Mouse (Mus musculus): ENCODE measurements at regions not wholly inside any gene's neighbourhood (a gene's known extent, or its start where the extent isn't known, plus 50 kb on each side); places are given as distances from the start of the nearest gene placed in this dataset.
"Not testable (repeated sequence)": the region's sequence is repeated elsewhere in the genome, so short reads cannot be mapped to it uniquely, and the experiment has no call there.

DNA sequence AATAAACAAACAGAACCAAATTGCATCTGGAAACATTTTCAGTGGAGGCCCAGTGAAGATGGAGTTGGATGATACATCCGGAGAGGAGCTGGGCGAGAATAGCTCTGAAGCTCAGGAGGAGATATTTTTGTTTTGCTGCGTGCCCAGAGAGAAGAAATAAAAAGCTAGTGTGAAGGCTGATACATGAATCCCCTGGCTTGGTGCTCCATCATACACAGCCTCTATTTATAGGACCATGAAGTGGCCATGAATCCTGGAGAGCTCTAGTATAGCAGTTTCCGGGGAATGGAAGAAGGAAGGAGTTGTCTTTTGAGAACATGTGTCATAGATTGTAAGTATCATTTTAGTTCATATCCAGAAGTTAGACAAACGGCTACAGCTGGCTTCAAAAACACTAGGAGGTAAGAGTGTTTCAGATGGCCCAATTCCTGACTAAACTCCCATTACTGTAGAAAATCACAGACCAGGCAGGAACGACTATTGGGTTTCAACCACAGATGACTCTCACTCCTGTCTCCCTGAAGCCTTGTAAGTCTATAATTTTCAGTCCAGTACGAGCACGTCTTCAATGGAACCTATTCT, 120.5 kb upstream of the Gm5148 start:
- peak in 1 of 2 experiments; percentile 23 for DNase-seq (ENCODE audit: low spot score in 2 of 2)

DNA sequence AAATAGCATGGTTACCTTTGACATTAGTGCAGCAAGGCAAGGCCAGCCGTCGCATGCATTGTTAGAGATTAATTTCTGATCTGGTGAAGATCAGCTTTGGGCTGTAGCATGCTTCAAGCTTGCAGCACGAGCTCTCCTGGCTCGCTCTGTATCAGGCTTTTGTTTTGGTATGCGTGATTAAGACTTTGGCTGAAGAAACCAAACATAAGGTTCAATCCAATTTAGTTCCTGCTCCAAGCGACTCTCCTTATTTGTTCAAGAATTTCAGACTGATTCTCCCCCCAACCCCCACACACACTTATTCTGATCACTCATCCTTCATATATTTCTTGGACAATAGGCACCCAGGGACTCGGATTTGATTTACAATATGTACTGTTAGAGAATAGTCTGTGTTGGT, 118.0 kb upstream of the Gm5148 start:
- no peak for DNase-seq (ENCODE audit: low spot score in 2 of 2)

DNA sequence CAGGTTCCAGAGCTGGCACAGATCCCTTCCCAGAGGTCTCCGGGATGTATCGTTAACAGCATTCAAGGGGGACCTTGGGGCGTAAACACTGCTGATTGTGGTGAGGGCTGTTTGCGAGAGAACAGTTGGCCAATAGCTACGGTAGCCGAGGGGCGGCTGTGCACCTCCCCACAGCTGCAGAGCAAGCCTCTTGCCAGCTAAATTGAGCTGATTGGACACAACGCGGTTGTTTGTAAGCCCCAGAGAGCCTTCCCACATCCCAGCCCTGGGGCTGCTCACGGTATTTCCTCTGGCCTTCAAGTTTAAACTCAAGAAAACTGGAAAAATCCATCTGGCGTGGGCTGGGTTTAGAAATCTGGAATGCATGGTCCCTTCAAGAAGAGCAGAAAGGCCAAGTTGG, 114.6 kb upstream of the Gm5148 start:
- peak; percentile 36 to 77 for DNase-seq (ENCODE audit: low spot score in 2 of 2)

DNA sequence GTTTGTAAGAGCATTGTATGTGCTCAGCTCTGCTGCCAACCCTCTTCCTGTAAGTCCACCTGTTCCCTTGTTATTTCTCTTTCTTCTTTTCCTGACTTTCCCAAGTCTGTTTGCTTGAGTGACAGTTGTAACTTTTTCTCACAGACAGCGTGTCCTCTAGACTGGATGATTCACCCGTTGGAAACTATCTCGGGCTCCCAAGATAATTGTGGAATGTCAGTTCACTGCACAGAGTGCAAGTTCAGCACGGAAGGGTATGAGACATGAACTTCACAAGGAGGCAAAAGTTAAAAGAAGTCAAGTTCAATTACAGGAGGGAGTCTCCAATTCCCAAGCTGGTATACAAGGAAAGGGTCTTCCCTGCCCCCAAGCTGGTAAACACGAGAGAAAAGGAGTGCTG, 112.5 kb upstream of the Gm5148 start:
- no peak for DNase-seq (ENCODE audit: low spot score in 2 of 2)

DNA sequence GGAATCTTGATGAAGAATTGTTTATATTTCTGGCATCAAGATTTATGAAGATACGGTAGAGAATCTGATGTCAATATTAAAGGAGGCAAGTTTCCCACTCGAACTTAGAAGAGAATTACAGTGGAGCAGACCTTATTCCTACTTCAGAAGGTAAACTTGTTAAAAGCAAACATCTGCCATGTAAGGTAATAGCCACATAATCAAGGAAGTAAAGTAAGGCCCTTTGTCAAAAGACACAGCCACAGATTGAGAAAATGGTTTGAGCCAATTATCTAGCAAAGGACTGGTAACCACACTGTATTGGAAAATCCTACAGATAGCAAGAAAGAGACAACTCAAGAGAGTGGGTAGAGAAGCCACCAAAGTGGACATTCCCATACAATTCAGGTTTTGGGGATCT, 111.4 kb upstream of the Gm5148 start:
- no peak for DNase-seq (ENCODE audit: low spot score in 2 of 2)

DNA sequence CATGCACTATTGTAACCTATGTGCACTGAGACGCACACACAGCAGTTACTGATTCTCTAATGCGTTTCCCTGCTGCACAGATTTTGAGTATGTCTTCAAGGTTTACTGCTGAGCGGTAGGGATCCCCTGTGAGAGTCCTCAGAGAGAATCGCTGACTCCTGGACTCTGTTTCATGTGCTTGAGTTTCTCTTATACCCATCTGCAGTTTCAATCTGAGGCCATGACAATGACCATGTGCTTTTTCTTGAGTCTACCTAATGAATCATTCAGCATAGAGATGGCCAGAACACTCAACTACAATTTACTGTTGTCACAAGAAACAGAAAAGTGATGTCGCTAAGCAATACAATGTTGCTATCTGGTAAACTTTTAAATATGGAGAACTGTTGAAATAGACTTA, 110.8 kb upstream of the Gm5148 start:
- no peak for DNase-seq (ENCODE audit: low spot score in 2 of 2)

DNA sequence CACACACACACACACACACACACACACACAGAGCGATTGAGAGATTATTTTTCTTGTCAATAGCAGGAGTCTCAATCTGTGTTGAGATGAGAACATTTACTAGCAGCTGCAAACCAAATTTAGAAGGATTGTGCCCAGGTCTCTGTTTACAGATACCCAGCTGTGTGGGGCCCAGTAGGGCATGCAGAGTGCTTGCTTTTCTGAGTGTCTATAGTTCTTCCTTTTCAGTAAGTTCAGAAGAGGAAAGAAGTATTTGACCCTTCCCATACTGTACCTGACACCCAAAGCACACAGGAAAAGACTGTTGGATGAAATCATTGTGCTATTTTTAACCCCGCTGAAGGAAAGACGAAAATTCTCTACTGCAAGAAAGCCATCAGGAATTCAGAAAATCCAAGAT, 110.3 kb upstream of the Gm5148 start:
- DNase-seq (ENCODE audit: low spot score in 2 of 2), result no peak

DNA sequence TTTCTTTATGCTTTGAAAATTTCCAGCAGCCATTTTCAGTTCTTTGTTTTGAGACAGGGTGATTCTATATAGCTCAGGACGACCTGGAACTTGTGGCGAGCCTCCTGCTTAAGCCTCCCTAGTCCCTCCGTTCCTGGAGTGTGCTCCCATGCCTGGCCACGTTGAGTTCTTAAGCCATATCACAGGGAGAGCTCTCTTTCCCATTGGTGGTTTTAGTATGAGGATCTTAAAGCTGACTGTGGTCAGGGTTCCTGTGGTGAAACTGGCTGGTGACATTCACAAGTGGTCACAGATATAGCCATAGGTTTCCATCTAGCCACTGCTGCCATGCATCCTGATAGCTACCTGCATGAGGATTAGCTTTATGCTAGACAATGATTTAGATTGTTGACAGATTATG, 109.1 kb upstream of the Gm5148 start:
- DNase-seq (ENCODE audit: low spot score in 2 of 2), result no peak

DNA sequence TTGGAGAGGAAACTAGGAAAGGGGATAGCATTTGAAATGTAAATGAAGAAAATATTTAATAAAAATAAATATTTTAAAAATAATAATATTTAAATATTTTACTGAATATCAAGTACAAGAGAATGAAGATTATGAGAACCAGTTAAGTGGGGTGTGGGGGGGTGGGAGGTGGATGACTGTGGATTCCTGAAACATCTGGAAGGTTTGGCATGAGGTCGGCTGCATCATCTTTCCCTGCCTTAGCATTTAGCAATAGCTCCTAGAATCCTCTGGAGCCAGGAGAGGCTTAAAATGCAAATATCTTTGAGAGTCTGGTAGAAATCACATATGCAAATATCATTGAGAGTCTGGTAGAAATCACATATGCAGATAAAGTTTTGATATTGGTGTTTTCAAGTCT, 103.3 kb upstream of the Gm5148 start:
- DNase-seq (ENCODE audit: low spot score in 2 of 2), result no peak

DNA sequence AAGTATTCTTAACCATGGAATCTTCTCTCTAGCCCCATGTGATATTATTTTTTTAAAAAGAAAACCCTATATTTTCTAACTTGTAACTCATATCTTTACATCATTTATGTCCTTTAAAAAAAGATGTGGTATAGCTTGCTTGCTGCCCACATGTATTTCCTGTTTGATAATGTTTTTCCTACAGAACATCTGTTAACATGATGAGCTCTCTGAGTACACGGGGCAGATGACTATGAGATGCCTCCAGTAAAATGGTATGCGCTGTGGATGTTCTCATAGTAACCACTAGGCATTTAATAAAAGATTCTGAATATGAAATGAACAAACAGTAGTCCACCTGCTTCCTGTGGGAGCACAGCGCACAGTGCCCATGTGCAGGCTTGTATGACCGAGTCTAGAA, 101.3 kb upstream of the Gm5148 start:
- no peak for DNase-seq (ENCODE audit: low spot score in 2 of 2)

DNA sequence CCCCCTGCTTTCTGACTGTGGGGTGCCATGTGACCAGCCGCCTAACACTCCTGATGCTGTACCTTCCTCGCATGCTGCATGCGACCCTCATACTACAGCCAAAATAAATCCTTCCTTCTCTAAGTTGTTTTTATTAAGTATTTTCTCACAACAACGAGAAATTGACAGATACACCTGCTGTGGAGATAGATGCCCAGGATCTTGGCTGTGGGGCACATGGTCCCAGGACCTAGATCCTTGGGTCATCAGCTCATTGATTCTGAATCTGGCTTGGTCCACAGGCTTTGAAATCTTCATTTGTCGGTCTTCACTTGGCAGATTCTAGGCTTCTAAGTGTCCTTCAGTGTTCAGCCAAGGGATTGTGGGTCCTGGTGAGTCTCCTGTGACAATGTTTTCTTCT, 100.4 kb upstream of the Gm5148 start:
- DNase-seq (ENCODE audit: low spot score in 2 of 2), result no peak

DNA sequence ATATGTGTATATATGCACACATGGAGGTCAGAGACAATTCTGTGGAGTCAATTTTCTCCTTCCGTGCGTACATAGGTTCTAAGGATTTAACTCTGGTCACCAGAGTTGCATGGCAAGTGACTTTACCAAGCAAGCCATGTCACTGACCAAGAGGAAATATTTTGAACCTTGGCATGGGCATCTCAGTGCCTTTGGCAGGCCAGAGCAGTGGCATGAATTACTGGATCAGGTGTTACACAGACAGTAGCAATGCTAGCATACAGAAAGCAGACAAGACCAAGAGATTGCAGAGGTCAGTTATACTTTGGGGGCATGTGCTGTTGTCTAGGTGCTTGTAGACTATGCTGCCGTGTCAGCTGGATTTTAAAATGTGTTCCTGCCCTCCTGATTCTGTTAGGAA, 95.2 kb upstream of the Gm5148 start:
- no peak for DNase-seq (ENCODE audit: low spot score in 2 of 2)

DNA sequence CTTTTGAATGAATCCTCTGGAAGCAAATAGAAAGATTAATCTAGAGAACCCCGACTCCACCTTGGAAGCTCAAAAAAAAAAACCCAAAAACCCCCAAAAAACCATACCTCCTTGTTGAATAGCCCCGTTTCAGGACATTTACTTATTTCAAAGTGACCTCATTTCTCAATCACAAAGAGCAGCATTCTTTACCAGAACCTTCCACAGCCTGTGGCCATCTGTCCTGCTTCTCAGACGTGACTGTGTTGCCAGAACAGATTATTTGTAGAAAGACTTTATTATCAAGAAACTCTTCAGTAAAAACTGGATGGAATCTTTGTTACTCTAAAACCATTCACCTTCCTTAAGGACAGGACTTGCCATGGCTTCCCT, 93.1 kb upstream of the Gm5148 start:
- no peak for DNase-seq (ENCODE audit: low spot score in 2 of 2)

DNA sequence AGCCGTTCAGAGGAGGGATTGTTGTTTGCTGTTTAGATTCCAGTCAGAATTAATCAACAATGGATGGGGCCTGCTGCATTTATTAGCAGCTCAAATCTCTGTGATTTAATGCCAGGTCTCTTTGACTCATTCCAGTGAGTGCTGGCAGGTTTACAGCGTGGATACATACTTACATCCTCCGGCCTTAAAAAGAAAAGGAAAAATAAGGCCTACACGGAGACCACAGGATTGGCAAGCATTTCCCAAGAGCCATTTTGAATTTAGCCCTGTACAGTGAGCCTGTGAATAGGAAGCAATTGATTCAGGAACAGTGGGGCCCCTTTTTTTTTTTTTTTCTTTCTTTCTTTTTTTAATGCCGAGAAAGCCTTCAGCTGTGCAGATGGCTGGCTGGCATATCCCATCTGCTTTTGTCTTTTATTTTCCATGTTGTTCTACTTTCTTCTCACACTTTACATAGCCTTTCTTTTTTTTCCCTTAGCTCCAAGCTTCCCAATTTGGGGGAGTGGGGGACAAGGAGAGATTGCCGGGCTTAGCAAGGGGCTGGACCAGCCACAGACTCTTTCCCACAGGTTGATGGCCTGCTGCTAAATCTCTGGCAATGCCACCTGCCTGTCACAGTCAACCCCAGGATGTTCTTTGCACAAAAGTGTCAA, 92.6 kb upstream of the Gm5148 start:
- DNase-seq (ENCODE audit: low spot score in 2 of 2), result no peak

DNA sequence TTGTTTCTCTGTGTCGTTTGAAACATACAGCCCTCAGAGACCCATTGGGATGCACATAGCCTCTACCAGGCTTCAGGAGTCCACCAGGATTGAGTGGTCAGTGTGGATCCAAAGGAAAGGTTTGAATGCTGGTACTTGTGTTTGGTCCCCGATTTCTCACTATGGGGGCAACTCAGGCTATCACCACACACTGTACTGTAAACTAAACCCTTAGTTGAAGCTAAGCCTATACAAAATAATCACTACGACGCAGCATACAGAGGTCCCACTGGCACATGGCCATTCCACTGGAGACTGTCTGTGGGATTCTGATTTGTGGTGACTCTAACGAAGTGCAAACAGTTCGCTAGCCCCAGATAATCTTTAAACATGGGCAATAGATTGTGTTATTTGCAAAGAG, 91.5 kb upstream of the Gm5148 start:
- no peak for DNase-seq (ENCODE audit: low spot score in 2 of 2)

DNA sequence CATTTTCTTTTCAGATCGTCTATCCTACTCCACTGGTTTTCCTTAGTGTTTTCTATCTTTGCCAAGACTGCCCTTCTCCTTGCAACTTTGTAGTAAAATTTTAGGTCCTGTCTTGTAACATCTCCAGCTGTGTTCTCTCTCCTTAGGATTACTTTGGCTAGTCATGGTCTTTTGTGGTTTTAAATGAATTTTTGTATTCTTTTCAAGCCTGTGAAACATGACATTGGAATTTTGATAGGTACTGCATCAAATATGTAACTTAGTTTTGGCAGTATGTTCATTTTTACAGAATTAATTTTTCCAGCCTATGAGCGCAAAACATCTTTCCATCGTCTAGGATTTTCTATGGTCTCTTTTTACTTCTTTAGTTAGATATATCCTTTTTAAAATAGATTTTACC, 88.6 kb upstream of the Gm5148 start:
- no peak for DNase-seq (ENCODE audit: low spot score in 2 of 2)

DNA sequence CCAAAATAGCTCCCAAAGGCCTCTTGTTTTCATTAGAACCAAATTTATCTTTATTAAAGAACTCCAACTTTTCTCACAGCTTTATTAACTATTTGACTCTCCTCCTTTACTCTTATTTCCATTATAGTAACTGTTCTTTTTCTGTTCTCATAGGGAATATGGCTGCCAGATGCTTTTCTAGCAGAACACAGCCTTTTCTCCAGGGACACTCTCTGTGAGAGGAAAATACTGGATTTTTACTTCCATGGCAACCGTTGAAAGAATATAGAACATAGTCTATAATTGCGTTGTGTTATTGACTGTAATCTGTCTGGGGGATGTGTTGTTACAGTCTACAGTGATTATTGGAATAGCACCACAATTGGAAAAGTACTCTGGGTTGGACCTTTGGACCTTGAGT, 87.1 kb upstream of the Gm5148 start:
- DNase-seq (ENCODE audit: low spot score in 2 of 2), result no peak

DNA sequence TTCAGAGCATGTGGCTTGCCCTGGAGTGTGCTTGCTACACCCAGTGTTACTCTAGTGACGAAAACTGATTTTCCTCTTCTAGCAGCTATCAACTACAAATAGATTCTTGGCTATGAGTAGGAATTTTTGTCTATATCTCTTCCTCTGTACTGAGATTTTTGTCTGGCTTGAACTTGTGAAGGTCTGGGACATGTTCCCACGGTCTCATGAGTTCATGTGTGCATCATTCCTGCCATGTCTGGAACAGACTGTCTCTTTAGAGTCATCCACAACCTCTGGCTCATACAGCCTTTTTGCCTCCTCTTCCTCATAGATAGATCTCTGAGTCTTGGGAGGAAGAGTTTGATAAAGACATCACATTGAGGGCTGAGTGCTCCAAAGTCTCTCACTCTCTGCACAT, 86.5 kb upstream of the Gm5148 start:
- DNase-seq (ENCODE audit: low spot score in 2 of 2), result no peak

DNA sequence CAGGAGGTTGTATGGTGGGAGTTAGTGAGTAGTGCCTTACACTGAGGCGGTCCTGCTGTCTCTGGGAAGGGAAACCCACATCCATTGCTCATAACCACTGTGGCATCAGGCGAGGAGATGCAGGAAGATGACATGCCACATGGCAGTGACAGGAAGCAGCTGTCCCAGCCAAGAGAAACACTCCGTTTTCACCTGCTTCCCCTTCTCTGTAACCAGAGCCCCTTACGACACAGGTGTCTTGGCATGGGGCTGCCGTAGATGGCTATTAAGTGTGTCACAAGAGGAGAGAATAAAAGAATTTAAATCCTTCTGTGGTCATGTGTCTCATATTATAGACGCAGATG, 81.5 kb upstream of the Gm5148 start:
- no peak for DNase-seq (ENCODE audit: low spot score in 2 of 2)

DNA sequence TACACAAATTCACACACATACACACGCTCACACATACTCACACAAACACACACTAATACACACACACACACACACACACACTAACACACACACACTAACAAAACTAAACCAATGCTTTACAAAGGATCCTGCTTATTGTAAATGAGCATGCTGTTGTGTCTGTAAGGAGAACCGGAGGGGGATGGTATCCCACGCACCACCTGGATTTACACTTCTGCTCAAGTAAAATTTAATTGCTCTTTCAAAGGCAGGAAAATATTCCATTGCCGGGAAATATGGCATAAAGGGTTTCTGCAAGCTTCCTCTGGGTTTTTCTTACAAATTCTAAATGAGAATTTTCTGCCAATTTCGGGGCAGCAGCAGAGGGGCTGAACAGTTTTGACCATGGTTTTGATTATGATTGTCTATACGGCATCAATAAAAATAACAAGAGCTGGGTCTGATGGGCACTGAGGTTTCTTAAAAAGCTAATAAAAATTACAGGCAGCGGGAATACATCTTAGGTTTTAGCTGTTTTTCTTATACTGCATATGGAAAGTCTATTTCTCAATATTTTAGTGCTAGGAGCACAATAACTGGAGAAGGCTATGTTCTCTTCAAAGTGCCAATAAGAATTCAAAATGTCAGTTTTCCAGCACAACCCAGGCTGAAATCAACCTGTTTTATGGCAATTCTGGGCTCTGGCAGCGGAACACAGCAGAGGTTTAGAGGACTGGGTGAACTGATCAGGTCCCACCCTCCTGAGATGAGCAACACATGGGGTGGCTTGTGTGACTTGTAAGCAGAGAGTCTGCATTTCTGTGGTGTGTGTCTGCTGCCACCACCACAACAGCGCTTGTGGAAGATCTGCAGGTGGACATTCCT, 80.9 kb upstream of the Gm5148 start:
- DNase-seq (ENCODE audit: low spot score in 2 of 2), result no peak

DNA sequence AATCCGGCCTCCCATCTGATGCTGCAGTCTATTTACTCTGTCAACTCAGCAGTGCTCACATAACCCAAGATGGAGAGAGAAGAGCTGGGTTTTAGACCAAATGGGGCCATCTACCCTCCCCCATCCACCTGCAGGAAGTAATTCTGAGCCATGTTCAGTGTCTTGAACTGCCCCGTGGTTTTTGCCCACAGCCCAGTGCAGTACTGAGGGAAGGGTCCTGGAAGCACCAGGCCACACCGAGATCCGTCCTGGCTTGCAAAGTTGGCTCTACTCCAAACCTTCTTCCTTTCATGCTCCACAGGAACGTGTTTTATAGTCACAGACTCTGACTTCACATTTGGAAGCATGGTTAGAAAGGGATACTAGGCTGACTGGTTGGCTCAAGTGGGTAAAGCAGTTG, 80.0 kb upstream of the Gm5148 start:
- no peak for DNase-seq (ENCODE audit: low spot score in 2 of 2)

DNA sequence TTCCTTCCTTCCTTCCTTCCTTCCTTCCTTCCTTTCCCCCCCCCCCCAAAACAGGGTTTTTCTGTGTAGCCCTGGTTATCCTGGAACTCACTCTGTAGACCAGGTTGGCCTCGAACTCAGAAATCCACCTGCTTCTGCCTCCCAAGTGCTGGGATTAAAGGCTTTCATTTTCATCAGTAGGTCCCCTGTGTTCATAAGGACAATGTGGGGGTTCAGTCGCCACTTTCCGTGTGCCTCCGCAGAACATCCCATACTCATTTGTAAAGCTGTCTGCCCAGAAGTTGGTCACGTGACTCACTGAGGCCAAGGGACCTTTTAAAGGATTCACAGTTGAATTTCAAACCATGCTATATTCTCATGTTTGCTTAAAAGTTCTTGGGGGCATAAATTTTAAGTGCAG, 79.5 kb upstream of the Gm5148 start:
- not testable (repeated sequence) for DNase-seq (ENCODE audit: low spot score in 2 of 2)

DNA sequence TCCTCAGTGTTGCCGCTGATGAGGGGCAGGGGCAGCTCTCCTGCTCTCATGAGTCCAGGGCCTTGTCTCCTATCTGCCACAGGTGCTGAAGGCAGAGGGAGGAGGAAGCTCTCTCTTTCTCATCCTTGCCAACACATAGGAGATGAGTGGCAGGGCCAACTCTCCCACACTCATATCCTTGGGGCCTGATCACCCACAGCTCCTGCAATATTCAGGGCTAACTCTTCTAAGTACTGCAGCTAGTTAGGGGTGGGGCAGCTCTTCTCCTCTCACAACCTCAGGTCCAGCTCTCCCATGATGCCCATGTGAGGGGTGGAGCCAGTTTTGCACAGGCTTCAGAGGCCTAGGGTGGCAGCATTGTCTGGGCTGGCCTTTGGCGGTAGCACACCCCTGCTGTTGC, 77.3 kb upstream of the Gm5148 start:
- no peak for DNase-seq (ENCODE audit: low spot score in 2 of 2)
